Mouse (Mus musculus): ENCODE data around the gene Pcdh15.

DNA sequence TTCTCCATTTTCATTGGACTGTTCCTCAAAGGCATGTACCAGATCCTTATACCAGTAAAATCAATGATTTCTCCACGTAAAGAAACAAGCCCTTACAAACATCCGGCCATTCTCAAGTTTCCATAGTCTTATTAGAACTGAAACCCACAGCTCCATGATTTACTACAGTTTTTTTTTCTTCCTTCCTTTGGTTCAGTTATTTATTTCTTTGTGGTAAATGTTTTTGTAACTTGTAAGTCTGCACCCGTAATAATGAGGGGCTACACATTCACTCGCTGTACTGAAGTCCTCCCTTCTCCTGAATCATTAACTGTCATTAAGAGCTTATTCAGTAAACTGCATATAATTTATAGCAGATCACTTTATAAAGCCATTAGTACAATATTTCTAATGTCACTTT lies 1526.6 kb downstream of the Pcdh15 start:
- TF ChIP-seq GATA1 (IDR thresholded peaks at IDR 0.05; ENCODE audit: borderline replicate concordance, low read length) = no peak
- no peak for TF ChIP-seq FLI1 (IDR thresholded peaks at IDR 0.05; ENCODE audit: low read length)
